Mouse (Mus musculus) heart, adult 2 months (tissue): ENCODE measurements at regions not wholly inside any gene's neighbourhood (a gene's known extent, or its start where the extent isn't known, plus 50 kb on each side); places are given as distances from the start of the nearest gene placed in this dataset.

Experiments used
- CTCF ChIP-seq: fragments of 200-600 bp; IDR thresholded peaks from 2 replicates; pipeline ENCODE4 v1.8.1; 2022; ENCODE audit warnings: antibody characterized with exemption, mild to moderate bottlenecking, moderate library complexity
- EP300 ChIP-seq: fragments of 200-500 bp; IDR thresholded peaks from 2 replicates; pipeline ENCODE4 v1.6.1; 2011; ENCODE audit warnings: low read depth, low read length, control low read depth; ENCODE audit not compliant: insufficient read depth

GRCm38 (mm10) chr14:78157660-78158059 lies 68.9 kb upstream of the Fam216b start:
- no peak for TF ChIP-seq EP300
- TF ChIP-seq CTCF, result no peak
